Mouse (Mus musculus): ENCODE measurements around the gene 1700001J03Rik. TPM values are rescaled to one million over a fixed set of nuclear protein-coding genes. Genes with fewer than 3 reads are reported as not detected.
"Not testable (repeated sequence)": the region's sequence is repeated elsewhere in the genome, so short reads cannot be mapped to it uniquely, and the experiment has no call there.

The 1700001J03Rik gene
- polyA plus RNA-seq, 1 experiment from 2014 or later: not detected

- not testable (repeated sequence) for H3K9ac ChIP-seq (ENCODE audit: low read depth, low read length); DNase-seq (ENCODE audit: low spot score); H3K27me3 ChIP-seq (replicated peaks; ENCODE audit: control insufficient read depth, insufficient read depth, low read length); H3K27ac ChIP-seq (ENCODE audit: low read depth, low read length); H3K36me3 ChIP-seq (ENCODE audit: control insufficient read depth, insufficient read depth, low read length); H3K4me1 ChIP-seq (replicated peaks; ENCODE audit: control insufficient read depth, insufficient read depth, low read length); H3K4me3 ChIP-seq (ENCODE audit: low read depth, low read length); ATAC-seq (replicated peaks; ENCODE audit: low FRiP score); H3K9me3 ChIP-seq (ENCODE audit: control insufficient read depth, low read length); H3K4me2 ChIP-seq
- WGBS: 92% methylated on average over 3 of the region's 3 CpGs
These were observed 24.7 kb downstream of the 1700001J03Rik start, which contains the start of gene Gm5565 for GRCm38 (mm10) chr5:146160439-146160838. TSS of gene Gm5565 (minus strand) at chr5:146160539.

DNA sequence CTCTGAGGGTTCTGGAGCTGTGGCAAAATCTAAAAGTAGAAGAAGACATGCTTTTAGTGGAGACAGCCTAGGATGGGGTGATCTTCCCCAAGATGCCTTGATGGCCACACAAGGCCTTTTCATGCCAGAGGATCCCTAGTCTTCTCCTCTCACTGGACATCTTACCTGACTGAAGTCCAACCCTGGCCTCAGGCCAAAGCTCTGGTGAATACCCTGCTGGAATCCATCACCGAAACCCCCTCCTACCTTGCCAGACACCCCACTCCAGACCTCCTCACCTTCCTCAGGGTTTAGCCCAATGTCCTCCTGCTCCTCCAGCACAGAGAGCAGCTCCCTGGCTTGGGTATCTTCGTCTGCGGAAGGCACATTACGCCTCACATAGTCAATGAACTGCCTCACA is 26.8 kb downstream of the 1700001J03Rik start:
- 77% methylated on average over 4 of the region's 4 CpGs for WGBS
- not testable (repeated sequence) for H3K27ac ChIP-seq (ENCODE audit: low read depth, low read length); H3K9ac ChIP-seq (ENCODE audit: low read depth, low read length); H3K4me2 ChIP-seq; H3K36me3 ChIP-seq (ENCODE audit: control insufficient read depth, insufficient read depth, low read length); H3K4me3 ChIP-seq (ENCODE audit: low read depth, low read length); H3K4me1 ChIP-seq (replicated peaks; ENCODE audit: control insufficient read depth, insufficient read depth, low read length); ATAC-seq (replicated peaks; ENCODE audit: low FRiP score); H3K27me3 ChIP-seq (replicated peaks; ENCODE audit: control insufficient read depth, insufficient read depth, low read length); H3K9me3 ChIP-seq (ENCODE audit: control insufficient read depth, low read length); DNase-seq (ENCODE audit: low spot score)

DNA sequence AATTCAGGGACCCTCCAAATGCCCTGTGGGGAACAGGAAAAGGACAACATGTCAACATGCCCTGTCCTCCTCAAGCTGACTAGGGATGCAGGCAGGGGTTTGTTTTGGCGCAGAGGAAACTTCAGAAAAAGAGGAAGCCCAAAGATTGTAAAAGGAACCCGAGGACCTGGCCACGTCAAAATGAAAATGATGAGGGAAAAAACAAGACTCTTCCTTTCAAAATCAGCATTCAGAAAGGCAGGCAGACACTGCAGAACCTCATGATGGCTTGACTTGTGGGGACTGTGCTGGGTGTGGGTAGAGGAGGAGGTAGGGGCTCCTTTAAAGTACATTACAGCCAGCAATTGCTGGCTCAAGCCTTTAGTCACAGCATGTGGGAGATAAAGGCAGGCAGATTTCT is 34.6 kb downstream of the 1700001J03Rik start:
- no peaks in the 10 kb centered on the region for H3K4me1 ChIP-seq (replicated peaks; ENCODE audit: control insufficient read depth, insufficient read depth, low read length)
- no peak overlapping the region for H3K4me3 ChIP-seq (ENCODE audit: low read depth, low read length)
- no peaks in the 10 kb centered on the region for H3K36me3 ChIP-seq (ENCODE audit: control insufficient read depth, insufficient read depth, low read length)
- no peaks in the 10 kb centered on the region for H3K27me3 ChIP-seq (replicated peaks; ENCODE audit: control insufficient read depth, insufficient read depth, low read length)
- WGBS: 63% methylated on average over 3 of the region's 3 CpGs
- H3K27ac ChIP-seq (ENCODE audit: low read depth, low read length): no peak overlapping the region
- 0 out of 2 replicates have a peak, but pooled peaks cover 3% of the 10 kb centered on the region for H3K9me3 ChIP-seq (ENCODE audit: control insufficient read depth, low read length)
- H3K9ac ChIP-seq (ENCODE audit: low read depth, low read length): no peak overlapping the region
- no peak overlapping the region for H3K4me2 ChIP-seq
- DNase-seq (ENCODE audit: low spot score): no peak
- ATAC-seq (replicated peaks; ENCODE audit: low FRiP score): no peak

- DNase-seq (ENCODE audit: low spot score): no peak
- H3K4me3 ChIP-seq (ENCODE audit: low read depth, low read length): no peak overlapping the region
- ATAC-seq (replicated peaks; ENCODE audit: low FRiP score): no peak
- H3K27me3 ChIP-seq (replicated peaks; ENCODE audit: control insufficient read depth, insufficient read depth, low read length): no peaks in the 10 kb centered on the region
- 43% methylated on average over 2 of the region's 2 CpGs for WGBS
- no peaks in the 10 kb centered on the region for H3K36me3 ChIP-seq (ENCODE audit: control insufficient read depth, insufficient read depth, low read length)
- no peak overlapping the region for H3K27ac ChIP-seq (ENCODE audit: low read depth, low read length)
- no peak overlapping the region for H3K4me2 ChIP-seq
- no peak overlapping the region for H3K9ac ChIP-seq (ENCODE audit: low read depth, low read length)
- 0 out of 2 replicates have a peak, but pooled peaks cover 3% of the 10 kb centered on the region for H3K9me3 ChIP-seq (ENCODE audit: control insufficient read depth, low read length)
- H3K4me1 ChIP-seq (replicated peaks; ENCODE audit: control insufficient read depth, insufficient read depth, low read length): no peaks in the 10 kb centered on the region
These were observed 37.2 kb downstream of the 1700001J03Rik start for GRCm38 (mm10) chr5:146147903-146148302.

Other genes starting within 250 kb of the 1700001J03Rik start
- gene Cyp3a25, start 175.7 kb downstream of the 1700001J03Rik start, polyA plus RNA-seq (2014; fragmentation: Nextera tagmentation; extraction: Ambion mirVana): not detected in 2 replicates
- not detected in 2 replicates for gene Cyp3a59, start 106.0 kb downstream of the 1700001J03Rik start, polyA plus RNA-seq (2014; fragmentation: Nextera tagmentation; extraction: Ambion mirVana)
- gene Gm5565, start 24.8 kb downstream of the 1700001J03Rik start, polyA plus RNA-seq (2014; fragmentation: Nextera tagmentation; extraction: Ambion mirVana): not detected in 2 replicates
- gene Gm6309, start 14.6 kb downstream of the 1700001J03Rik start, polyA plus RNA-seq (2014; fragmentation: Nextera tagmentation; extraction: Ambion mirVana): not detected in 2 replicates
- gene Rnf6, start 36.3 kb upstream of the 1700001J03Rik start, polyA plus RNA-seq (2014; fragmentation: Nextera tagmentation; extraction: Ambion mirVana): 31.5 and 32.6 TPM in 2 replicates
- 31.5 and 34.3 TPM in 2 replicates for gene Cdk8, start 45.9 kb upstream of the 1700001J03Rik start, polyA plus RNA-seq (2014; fragmentation: Nextera tagmentation; extraction: Ambion mirVana)
- gene Wasf3, start 199.7 kb upstream of the 1700001J03Rik start, polyA plus RNA-seq (2014; fragmentation: Nextera tagmentation; extraction: Ambion mirVana): 0.18 and 0.40 TPM in 2 replicates